Mouse (Mus musculus): Measurements from ENCODE around the gene Ercc1. TPM values are rescaled to one million over a fixed set of nuclear protein-coding genes. Genes with fewer than 3 reads are reported as not detected.

The Ercc1 gene
- 84.9 and 96.6 TPM in 2 replicates for polyA plus RNA-seq (2015; fragmentation: Nextera tagmentation; extraction: Ambion mirVana)

DNA sequence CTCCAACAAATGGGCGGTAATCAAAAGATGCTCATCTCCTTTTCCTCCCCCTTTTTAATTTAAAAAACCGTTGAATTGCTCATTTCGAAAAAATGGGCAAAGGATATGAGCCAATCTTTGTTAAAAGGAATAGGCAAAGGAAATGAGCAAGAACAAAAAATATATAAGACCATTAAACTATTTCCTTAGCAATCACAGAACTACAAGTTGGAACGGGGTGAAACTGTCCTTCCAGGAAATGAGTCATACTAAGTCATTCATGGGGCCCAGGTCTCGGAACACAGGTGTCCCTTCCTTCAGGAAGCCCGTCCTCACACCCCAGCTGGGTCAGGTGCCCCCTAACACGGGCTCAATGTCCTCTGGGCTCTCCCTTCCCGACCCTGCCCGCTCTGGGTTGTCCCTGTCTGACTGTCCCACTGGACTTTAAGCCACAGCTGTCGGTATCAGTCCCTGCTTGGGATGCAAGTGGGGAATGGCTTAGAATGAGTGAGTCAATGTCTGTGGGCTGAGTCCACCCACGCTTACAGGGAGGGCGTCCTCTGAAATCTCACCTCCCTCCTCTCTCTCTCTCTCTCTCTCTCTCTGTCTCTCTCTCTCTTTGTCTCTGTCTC, at the start of gene Ercc1:
TSS of gene Ercc1 (plus strand) at position 542 of the 611 bp plus-strand sequence.
- Histone ChIP-seq H3K4me2 (peak within 1 kb of the TSS; percentile 81), H3K27ac (peak within 1 kb of the TSS; percentile 91), H3K4me1 (replicated peaks) (peaks cover 42% of the 10 kb centered on the region), H3K27me3 (peaks cover 21% of the 10 kb centered on the region), H3K9ac (peak within 1 kb of the TSS; percentile 75), H3K9me3 (no peaks in the 10 kb centered on the region), H3K36me3 (peaks cover 18% of the 10 kb centered on the region), H3K4me3 (peak within 1 kb of the TSS; percentile 67)
- 27% methylated on average over 12 of the region's 12 CpGs for WGBS
- ATAC-seq (ENCODE audit: low FRiP score): peak; percentile 21

DNA sequence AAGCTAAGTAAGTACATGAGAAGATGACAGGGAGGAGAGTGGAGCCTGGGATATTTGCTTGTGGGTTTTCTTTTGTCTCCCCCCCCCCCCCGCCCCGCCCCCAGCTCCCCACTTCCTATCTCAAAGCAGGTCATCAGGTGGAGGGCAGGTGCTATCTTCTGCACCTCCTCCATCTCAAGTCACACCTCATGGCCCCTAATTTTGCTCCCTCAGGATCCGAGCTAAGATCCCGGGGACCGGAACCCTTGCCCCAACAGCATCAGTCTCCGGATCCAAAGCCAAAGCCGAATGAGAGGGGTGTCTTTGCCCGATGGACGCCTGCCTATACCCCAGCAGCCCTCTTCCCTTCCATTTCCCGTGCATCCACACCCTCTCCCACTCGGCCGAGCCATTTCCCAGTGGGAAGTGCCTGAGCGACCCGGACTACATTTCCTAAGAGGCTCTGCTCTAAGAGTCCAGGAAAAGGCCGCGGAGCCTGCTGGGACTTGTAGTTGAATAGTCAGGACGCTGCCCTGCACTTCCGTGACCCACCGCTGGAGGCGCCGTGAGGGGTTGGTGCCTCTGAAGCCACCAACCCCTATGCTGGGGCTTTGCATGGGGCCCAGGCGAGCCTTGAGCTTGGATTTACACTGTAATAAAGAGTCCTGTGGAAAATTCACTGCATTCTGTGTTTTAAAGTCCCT, 48.9 kb upstream of the Ercc1 start:
- Histone ChIP-seq H3K9ac (no peak overlapping the region), H3K36me3 (peaks cover 35% of the 10 kb centered on the region), H3K4me2 (peak overlapping the region; percentile 41), H3K4me1 (replicated peaks) (peaks cover 20% of the 10 kb centered on the region), H3K27ac (no peak overlapping the region), H3K9me3 (no peaks in the 10 kb centered on the region), H3K4me3 (0 out of 2 replicates have a peak overlapping the region, but pooled peaks have one; percentile 12), H3K27me3 (no peaks in the 10 kb centered on the region)
- ATAC-seq (ENCODE audit: low FRiP score): peak; percentile 64
- WGBS: 20% methylated on average over 20 of the region's 22 CpGs

DNA sequence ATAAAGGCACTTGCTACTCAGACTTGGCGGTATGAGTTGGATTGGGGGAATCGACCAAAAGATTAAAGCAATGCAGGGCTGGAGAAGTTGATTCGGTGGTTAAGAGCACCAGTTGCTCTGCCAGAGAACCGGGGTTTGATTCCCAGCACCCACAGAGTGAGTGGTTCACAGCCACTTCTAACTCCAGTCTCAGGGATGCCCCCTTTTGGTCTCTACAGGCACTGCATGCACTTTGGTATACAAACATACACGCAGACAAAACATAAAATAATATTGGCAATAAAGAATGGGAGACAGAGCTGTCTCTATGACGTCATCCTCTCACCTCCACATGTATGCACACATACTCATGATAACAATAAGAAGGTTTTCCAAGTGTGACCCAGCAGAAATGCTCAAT, 47.5 kb upstream of the Ercc1 start:
- peaks cover 18% of the 10 kb centered on the region for H3K4me1 ChIP-seq (replicated peaks)
- no peak overlapping the region for H3K4me3 ChIP-seq
- H3K27me3 ChIP-seq: peaks cover 6% of the 10 kb centered on the region
- H3K36me3 ChIP-seq: peaks cover 29% of the 10 kb centered on the region
- ATAC-seq (ENCODE audit: low FRiP score): no peak
- no peak overlapping the region for H3K27ac ChIP-seq
- no peaks in the 10 kb centered on the region for H3K9me3 ChIP-seq
- WGBS: 90% methylated on average over 6 of the region's 6 CpGs
- no peak overlapping the region for H3K4me2 ChIP-seq
- H3K9ac ChIP-seq: no peak overlapping the region

DNA sequence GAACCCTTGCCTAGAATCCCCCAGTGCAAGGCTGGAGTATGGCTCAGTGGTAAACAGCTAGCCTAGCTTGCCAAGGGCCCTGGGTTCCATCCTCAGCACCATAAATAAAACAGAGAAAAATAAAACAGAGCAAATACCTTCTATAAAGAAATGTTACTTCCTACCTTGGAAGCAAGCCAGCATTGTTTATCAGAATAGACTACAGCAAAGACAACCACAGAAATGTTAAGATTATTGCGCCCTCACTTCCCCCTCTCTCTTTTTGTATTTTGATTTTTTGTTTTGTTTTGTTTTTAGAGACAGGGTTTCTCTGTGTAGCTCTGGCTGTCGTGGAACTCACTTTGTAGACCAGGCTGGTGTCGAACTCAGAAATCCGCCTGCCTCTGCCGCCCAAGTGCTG, 46.8 kb upstream of the Ercc1 start:
- no peaks in the 10 kb centered on the region for H3K9me3 ChIP-seq
- ATAC-seq (ENCODE audit: low FRiP score): no peak
- H3K4me1 ChIP-seq (replicated peaks): peaks cover 22% of the 10 kb centered on the region
- no peak overlapping the region for H3K4me2 ChIP-seq
- H3K27ac ChIP-seq: no peak overlapping the region
- H3K4me3 ChIP-seq: no peak overlapping the region
- peaks cover 14% of the 10 kb centered on the region for H3K27me3 ChIP-seq
- H3K9ac ChIP-seq: no peak overlapping the region
- peaks cover 29% of the 10 kb centered on the region for H3K36me3 ChIP-seq
- WGBS: 90% methylated on average over 5 of the region's 5 CpGs

DNA sequence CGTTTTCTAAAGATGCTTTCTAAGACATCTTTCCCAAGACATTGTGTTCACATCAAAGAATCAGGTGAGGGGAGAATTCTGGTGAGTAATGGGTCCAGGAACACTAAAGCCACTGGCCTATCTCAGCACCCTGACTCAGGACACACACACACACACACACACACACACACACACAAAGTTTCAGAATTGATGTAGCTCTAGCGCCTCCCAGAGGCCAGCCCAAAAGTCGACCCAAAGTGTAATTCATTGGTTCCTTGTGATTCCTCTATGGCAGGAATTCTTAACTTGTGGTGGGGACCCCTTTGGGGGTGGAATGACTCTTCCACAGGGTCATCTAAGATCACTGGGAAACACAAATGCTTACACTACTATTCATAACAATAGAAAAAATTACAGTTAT, 45.4 kb upstream of the Ercc1 start:
- Histone ChIP-seq H3K36me3 (peaks cover 16% of the 10 kb centered on the region), H3K27ac (no peak overlapping the region), H3K4me2 (no peak overlapping the region), H3K9ac (no peak overlapping the region), H3K9me3 (no peaks in the 10 kb centered on the region), H3K27me3 (peaks cover 28% of the 10 kb centered on the region), H3K4me1 (replicated peaks) (peaks cover 30% of the 10 kb centered on the region), H3K4me3 (no peak overlapping the region)
- ATAC-seq (ENCODE audit: low FRiP score): no peak
- 26% methylated on average over 3 of the region's 3 CpGs for WGBS

DNA sequence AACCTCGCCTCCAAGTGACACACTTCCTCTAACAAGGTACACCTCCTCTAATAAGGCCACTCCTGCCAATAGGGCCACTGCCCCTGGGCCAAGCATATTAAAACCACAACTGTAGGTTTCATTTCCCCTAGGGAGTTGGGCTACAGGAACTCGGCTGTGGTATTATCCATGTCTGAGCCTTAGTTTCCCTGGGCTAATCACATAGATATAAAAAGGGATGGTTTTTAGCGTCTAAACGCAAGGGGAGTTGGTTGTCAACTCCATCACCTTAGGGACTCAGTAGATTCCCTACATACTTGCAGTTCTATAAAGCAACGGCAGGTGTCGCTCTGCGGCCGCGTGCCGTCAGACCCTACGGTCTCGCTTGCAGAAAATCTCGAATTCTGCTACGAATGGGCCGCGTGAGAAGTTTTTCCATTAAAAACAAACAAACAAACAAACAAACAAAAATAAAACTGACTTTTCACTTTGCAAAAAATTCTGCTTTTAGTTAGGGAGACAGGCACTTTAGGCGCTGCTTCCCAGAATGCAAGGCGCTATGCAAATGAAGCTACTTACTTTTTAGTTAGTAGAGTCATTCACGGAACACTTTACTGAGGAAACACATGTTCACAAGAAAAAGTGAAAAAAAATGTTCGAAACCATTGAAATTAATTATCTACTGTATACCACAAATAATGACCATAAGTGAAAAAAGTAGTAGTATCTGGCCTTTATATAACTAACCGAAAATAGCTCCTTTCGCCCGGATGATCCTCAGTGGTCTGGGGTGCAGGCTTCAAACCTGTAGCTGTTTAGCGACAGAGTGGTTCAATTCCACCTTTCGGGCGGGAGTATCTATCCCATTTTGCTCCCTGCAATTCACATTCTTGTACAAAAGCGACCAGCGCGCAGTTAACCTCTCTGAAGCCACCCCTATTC, 43.8 kb upstream of the Ercc1 start:
- WGBS: under 1% methylated on average over 29 of the region's 29 CpGs
- H3K27ac ChIP-seq: no peak overlapping the region

DNA sequence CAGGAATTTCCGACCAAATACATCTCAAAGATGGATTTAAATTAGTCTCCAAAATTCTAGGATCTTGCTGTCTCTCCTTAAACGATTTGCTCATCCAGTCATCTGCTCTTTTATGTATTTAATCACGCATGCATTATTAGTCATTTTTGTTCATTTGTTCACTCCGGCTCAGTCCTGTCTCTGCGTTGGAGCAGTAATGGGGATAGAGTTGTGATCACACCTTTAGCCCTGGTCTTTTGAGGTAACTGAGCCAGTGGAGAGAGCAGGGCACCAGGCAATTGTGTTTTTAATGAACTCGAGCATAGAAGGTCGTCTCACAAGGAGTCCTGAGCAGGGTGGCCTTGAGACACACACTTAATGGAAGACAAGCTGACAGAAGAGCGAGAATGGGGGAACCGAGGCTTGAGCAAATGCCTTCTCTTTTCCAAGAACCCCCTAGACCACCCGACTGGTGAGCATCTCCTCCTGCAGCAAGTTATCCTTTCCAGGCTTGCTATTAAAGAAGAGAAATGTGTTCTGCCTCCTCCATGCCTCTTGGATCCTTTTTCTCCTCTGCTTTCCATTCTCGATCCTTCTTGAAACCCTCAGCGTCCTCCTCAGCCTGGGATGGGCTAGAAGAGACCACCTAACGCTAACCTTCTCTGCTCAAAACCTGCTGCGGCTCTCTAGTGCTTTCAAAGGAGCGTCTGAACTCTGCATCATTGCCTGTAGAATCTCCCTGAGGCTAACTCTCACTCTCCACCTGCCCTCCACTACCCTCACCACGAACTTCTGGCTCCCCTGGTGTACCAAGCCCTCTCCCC, 42.9 kb upstream of the Ercc1 start:
- no peak overlapping the region for H3K27ac ChIP-seq

More for the DNA sequence above, 43.8 kb upstream of the Ercc1 start:
- peaks cover 5% of the 10 kb centered on the region for H3K36me3 ChIP-seq
- H3K9me3 ChIP-seq: no peaks in the 10 kb centered on the region
- peak; percentile 86 for ATAC-seq (ENCODE audit: low FRiP score)
- peak overlapping the region; percentile 66 for H3K9ac ChIP-seq
- H3K4me3 ChIP-seq: peak overlapping the region; percentile 44
- H3K4me1 ChIP-seq (replicated peaks): peaks cover 35% of the 10 kb centered on the region
- H3K27me3 ChIP-seq: peaks cover 43% of the 10 kb centered on the region
- peak overlapping the region; percentile 67 for H3K4me2 ChIP-seq

DNA sequence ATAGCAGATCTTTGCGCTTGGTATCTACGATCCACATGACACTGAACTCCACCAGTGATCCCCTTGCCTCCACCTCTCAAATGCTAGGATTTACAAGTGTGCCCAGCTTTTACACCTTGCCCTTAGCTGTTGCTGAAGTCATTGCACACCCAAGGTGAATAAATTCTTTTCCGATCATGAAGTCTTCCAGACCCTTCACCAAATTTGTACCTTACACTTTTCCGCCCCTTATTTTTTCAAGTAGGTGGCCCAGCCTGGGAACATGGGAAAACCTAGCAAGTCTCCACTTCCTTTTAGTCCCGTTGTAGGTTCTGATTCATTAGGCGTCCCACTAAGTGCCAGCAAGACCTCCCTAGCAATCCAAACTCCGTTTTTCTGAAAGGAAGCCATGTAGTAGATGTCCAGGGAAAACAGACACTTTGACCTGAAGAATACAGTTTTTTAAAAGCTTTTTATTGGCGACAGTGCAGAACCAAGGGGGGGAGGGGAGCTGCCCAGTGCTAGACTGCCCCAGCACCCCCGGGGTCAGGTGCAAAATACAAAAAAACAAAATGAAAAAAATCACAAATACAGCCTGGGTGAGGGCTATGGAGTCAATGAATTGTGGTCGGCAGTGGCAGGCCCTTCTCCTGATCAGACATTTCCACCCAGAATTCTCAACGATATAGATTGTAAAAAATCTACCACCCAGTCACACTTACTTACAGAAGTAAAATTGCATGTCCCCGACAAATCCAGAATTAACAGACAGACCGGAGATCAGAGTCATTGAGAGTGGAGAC, 42.1 kb upstream of the Ercc1 start:
- H3K9me3 ChIP-seq: no peaks in the 10 kb centered on the region
- peak overlapping the region; percentile 66 for H3K9ac ChIP-seq
- WGBS: 55% methylated on average over 13 of the region's 13 CpGs
- H3K4me1 ChIP-seq (replicated peaks): peaks cover 36% of the 10 kb centered on the region
- H3K4me3 ChIP-seq: peak overlapping the region; percentile 44
- peak overlapping the region; percentile 67 for H3K4me2 ChIP-seq
- no peak for ATAC-seq (ENCODE audit: low FRiP score)
- no peaks in the 10 kb centered on the region for H3K36me3 ChIP-seq
- H3K27ac ChIP-seq: no peak overlapping the region
- H3K27me3 ChIP-seq: peaks cover 60% of the 10 kb centered on the region

More for the DNA sequence above, 42.9 kb upstream of the Ercc1 start:
- 8% methylated on average over 16 of the region's 16 CpGs for WGBS
- H3K27me3 ChIP-seq: peaks cover 52% of the 10 kb centered on the region
- H3K9me3 ChIP-seq: no peaks in the 10 kb centered on the region
- no peaks in the 10 kb centered on the region for H3K36me3 ChIP-seq
- H3K4me2 ChIP-seq: peak overlapping the region; percentile 67
- no peak for ATAC-seq (ENCODE audit: low FRiP score)
- H3K4me3 ChIP-seq: peak overlapping the region; percentile 44
- peak overlapping the region; percentile 66 for H3K9ac ChIP-seq
- peaks cover 35% of the 10 kb centered on the region for H3K4me1 ChIP-seq (replicated peaks)

DNA sequence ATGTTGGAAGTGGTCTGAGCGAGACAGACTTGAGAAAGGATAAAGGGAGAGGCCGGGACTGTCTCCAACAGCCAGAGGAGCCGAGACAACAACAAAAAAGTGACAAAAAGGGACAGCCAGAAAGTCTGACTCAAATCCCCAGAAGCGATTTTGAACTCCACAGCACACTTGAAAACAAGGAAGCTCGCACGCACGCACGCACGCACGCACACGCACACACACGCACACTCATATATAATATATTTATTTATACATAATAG, 41.6 kb upstream of the Ercc1 start:
- Histone ChIP-seq H3K27ac (no peak overlapping the region), H3K27me3 (peaks cover 60% of the 10 kb centered on the region), H3K4me2 (no peak overlapping the region), H3K36me3 (no peaks in the 10 kb centered on the region), H3K4me3 (no peak overlapping the region), H3K9me3 (no peaks in the 10 kb centered on the region), H3K9ac (no peak overlapping the region), H3K4me1 (replicated peaks) (peaks cover 41% of the 10 kb centered on the region)
- 78% methylated on average over 12 of the region's 12 CpGs for WGBS
- no peak for ATAC-seq (ENCODE audit: low FRiP score)

DNA sequence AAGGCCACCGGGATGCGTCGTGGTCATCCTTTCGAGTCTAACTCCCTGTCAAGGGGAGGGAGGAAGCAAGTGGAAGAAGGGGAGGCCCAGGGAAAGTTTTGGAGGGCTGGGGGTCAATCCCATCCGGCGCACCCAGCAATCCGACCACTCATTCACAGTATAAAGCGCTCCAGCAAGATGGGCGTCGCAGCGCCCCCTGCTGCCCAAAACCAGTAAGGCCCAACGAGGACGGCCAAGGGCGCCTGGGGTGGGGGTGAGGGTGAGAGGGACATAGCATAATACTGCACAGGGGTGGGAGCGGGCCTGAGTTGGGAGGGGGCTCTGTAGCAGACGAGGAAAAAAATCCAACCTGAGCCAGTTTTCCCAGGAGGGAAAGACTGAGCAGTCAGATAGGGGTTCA, 40.8 kb upstream of the Ercc1 start:
- Histone ChIP-seq H3K27ac (no peak overlapping the region), H3K4me2 (peak overlapping the region; percentile 52), H3K27me3 (peaks cover 60% of the 10 kb centered on the region), H3K36me3 (no peaks in the 10 kb centered on the region), H3K4me3 (peak overlapping the region; percentile 33; the same call in 1 of the 2 replicates), H3K9ac (no peak overlapping the region), H3K4me1 (replicated peaks) (peaks cover 44% of the 10 kb centered on the region), H3K9me3 (no peaks in the 10 kb centered on the region)
- no peak for ATAC-seq (ENCODE audit: low FRiP score)
- WGBS: 1% methylated on average over 16 of the region's 16 CpGs
